Mouse (Mus musculus) adrenal gland, adult 10 weeks (tissue): ENCODE measurements around the gene Igf1r. TPM values are rescaled to one million over a fixed set of nuclear protein-coding genes. Genes with fewer than 3 reads are reported as not detected.

Experiments
- polyA plus RNA-seq: library from polyadenylated mRNA; stranded (reverse); fragments of 350-450 nt; fragmentation: Illumina TruSeq; extraction: RNeasy Lipid Tissue Mini Kit (QIAGEN cat#74804); gene quantifications from one replicate; pipeline ENCODE4 v1.2.3, GENCODE M21; 2014; ENCODE audit warnings: low read depth, low replicate concordance

Igf1r gene
- 36.6 TPM for polyA plus RNA-seq

GRCm38 (mm10) chr7:67952777-67953700 lies at the start of gene Igf1r:
TSS of gene Igf1r (plus strand) at chr7:67952827.

GRCm38 (mm10) chr7:68264028-68264453 lies 311.4 kb downstream of the Igf1r start, which contains the start of gene Pgpep1l:
TSS of gene Pgpep1l (minus strand) at chr7:68264233.

GRCm38 (mm10) chr7:68273515-68273914 lies 320.9 kb downstream of the Igf1r start, which contains the start of gene Fam169b:
TSS of gene Fam169b (plus strand) at chr7:68273839.

Other genes starting within 250 kb of the Igf1r start
- 17.3 TPM for gene Synm, start 193.1 kb upstream of the Igf1r start, polyA plus RNA-seq